Mouse (Mus musculus): ENCODE measurements at regions not wholly inside any gene's neighbourhood (a gene's known extent, or its start where the extent isn't known, plus 50 kb on each side); places are given as distances from the start of the nearest gene placed in this dataset.

DNA sequence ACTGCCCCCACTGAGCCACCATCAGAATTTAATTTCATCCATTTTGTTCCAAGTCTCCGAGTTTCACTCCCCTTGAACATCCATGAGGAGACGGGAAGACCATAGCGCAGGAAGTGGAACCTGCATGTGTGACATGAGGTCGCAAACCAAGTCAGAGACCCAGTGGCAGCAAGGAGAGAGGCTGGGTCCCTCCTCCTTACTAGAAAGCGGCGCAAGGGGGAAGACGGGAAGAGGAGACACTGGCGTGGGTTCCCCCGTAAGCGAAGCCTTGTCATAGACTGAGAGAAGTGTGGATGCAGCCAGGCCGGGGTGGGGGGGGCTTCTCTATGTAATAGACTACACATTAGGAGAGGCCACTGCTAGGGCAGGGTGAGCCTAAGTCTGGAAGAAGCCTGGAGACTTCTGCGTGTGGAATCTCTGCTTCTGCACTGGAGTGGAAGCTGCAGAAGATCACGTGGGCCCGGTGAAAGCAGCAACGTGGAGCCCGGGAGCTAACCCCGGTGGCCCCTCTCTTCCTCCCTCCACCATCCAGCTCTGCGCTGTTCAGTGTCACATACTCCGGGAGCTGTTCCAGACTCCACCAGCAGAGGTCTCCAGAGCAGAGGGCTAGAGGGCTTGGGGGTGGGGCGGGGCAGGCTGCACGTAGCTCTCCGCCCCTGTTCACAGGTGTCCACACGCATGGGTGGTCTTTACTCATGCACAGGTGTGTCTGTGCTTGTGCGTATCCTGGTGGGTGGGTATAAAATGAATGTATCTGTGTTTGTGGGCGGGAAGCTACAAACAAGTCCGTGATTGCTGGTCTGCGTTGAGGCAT is 159.4 kb downstream of the Zfp36l2 start:
- peak; percentile 97 for DNase-seq (ENCODE audit: low spot score)

GRCm38 (mm10) chr17:84027275-84027674 is 160.5 kb downstream of the Zfp36l2 start:
- DNase-seq (ENCODE audit: low spot score) = no peak

- DNase-seq (ENCODE audit: low spot score) = peak; percentile 81
These were observed 161.6 kb downstream of the Zfp36l2 start for GRCm38 (mm10) chr17:84026110-84026509.

DNA sequence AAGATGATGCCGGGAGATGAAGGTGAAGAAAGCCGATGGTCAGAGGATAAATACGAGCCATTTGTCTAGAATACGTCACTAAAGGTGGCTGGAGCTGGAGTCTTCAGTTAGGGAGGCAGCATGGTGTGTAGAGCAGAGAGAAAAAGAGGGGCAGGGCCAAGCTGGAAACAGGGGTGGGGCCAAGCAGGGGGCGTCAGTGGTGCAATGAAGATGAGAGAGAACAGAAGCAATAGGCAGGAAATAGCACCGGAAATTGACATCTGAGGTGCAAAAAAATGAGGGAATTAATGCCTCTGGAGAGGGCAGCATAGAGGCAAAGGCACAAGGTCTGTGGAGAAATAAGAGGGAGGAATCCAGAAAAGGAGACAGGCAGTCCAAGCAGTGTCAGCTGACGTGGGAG is 165.4 kb downstream of the Zfp36l2 start:
- no peak for DNase-seq (ENCODE audit: low spot score)

DNA sequence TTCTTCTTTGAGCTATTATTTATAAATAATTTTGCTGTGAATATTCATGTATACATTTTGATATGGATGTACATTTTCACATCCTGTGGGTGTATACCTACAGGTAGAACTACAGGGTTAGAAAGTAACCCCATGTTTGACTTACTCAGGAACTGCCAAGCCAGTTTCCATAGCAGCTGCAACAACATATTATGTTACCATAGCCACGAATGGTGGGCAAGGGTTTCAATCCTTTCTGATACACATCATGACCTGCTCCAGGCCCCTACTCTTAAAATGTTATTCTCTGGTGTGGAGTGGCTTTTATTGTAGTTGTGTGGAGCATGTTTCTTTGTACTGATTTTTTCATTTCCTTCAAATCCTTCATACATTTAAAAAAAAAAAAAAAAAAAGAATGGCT is 168.9 kb downstream of the Zfp36l2 start:
- no peak for DNase-seq (ENCODE audit: low spot score)

DNA sequence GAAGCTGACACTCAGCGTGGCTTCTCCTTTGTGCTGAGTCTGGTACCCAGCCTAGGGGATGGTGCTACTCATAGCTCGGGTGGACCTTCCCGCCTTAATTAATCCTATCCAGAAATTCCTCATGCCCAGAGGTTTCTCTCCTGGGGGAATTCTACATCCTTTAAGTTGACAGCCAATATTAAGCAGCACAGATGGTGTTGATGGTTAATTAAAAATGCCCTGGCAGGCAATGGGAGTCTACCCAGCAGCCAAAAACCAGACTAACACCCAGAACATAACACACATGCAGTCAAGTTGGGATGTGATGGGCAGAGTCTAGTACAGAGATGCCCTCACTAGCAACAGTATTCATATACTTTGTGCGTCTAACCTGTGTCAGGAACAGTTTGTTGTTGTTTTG is 169.9 kb downstream of the Zfp36l2 start:
- DNase-seq (ENCODE audit: low spot score) = no peak

- DNase-seq (ENCODE audit: low spot score) = no peak
These were observed 166.7 kb upstream of the Haao start for GRCm38 (mm10) chr17:84014287-84015039.

- no peak for DNase-seq (ENCODE audit: low spot score)
These were observed 162.8 kb upstream of the Haao start for GRCm38 (mm10) chr17:84010492-84011060.

GRCm38 (mm10) chr17:84009966-84010365 is 162.2 kb upstream of the Haao start:
- DNase-seq (ENCODE audit: low spot score) = no peak

DNA sequence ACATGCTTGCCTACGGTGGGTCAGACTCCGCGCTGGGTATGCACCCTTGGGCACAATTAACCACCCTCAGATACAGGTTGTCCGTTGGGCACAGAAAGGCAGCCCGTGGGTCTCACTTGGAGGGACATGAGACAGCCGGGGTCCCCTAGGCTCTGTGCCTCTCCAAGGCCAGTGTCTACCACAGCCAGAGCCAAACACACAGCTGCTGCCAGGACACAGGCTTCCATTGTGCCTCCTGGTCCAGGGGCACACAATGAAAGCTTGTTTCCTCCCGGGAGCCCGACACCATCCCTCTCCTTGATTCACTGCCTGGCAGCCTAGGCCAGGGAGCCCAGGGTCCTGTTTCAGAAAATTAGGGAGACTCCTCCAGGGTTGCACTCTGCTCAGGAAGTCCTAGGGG is 161.4 kb upstream of the Haao start:
- DNase-seq (ENCODE audit: low spot score) = no peak

GRCm38 (mm10) chr17:84008682-84009052 is 160.9 kb upstream of the Haao start:
- no peak for DNase-seq (ENCODE audit: low spot score)

- DNase-seq (ENCODE audit: low spot score) = no peak
These were observed 160.4 kb upstream of the Haao start for GRCm38 (mm10) chr17:84008035-84008681.

DNA sequence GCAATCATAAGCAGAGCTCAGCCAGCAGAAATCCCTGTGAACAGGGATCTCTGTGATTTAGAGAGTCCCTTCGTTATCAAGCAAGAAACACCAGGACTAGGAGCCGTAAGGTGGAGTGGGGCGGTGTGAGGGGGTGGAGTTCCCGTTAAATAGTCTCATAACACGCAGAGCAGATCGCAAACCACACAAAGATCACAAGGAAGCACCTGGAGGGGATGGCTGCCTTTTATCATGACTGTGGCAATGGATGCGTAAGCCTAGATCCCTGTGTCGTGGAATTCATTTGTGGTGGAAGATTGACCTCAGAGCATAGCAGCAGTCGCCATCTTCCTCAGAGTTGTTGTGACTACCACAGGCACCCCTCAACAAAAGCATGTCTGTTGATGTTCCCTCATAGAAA is 159.0 kb upstream of the Haao start:
- no peak for DNase-seq (ENCODE audit: low spot score)

DNA sequence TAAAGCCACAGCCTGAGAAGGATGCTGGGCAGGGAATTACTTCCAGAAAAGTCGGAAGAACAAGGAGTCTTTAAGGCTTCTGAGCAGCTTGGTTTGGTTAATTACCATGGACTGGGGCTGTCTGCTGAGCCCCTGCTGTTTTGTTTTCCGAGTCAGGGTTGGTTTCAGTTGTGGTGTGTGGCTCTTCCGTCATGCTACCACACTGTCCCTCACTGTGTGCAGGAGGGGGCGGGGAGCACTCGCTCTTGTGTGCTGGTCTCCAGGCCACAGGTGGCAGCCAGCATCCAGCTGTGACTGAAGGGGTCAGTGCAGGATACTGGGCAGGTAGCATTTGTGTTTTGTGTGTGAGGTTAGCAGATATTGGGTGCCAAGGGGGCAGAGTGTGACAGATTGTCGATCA is 156.5 kb upstream of the Haao start:
- DNase-seq (ENCODE audit: low spot score) = no peak

DNA sequence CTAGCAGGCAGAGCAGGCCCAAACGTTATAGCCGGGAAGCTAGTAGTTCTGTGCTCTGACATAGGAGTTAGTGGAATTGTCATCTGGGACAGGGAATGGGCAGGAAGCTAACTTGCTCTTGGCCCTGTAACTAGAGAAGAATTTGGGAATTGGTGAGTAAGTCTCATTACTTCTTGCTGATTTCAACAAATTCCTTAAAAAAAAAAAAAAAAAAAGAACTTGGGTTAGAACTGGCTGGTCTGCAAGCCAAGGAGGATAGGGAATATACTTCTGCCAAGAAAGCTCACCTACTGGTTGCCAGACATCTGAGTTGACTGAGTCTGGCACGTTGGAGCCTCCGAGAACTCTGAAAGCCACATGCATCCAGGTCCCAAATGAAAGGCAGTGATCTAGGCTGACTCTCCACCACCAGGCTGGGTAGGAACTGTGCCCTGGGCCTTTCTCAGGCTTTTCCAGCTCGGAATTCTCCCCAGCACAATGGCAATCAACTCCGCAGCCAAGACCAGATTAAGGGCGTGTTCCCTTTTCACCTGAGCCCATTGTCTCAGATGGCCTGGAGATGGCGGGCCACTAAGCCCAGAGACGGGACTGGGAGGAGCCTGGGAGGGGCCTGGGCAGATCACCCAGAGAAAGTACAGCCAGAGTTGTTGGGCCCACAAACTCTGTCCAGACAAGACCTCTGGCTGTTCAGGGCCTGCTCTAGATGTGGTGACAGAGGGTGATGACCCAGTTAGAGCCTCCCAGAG is 155.9 kb upstream of the Haao start:
- DNase-seq (ENCODE audit: low spot score) = no peak

- no peak for DNase-seq (ENCODE audit: low spot score)
These were observed 155.2 kb upstream of the Haao start for GRCm38 (mm10) chr17:84002939-84003338.

GRCm38 (mm10) chr17:84002327-84002726 is 154.6 kb upstream of the Haao start:
- no peak for DNase-seq (ENCODE audit: low spot score)

DNA sequence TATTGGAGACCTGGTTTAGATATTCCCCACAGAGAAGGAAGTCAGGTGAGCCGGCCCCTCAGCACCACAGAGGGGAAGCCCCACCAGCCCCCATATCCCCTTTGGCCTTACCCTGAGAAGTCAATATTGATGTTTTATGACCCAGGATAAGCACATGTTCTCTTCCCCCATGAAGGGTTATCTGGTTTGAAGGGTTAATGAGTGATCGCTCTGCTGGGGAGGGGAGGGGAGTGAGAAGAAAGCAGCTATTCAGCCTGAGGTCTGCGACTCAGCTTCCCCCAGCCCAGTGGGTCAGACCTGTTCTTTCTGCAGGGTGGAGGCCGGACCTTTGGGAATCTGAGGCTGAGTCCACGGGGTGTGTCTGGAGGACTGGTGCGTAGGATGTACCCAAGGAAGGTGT is 152.4 kb upstream of the Haao start:
- no peak for DNase-seq (ENCODE audit: low spot score)

GRCm38 (mm10) chr17:83998972-83999545 is 151.3 kb upstream of the Haao start:
- no peak for DNase-seq (ENCODE audit: low spot score)

GRCm38 (mm10) chr17:83998341-83998740 is 150.6 kb upstream of the Haao start:
- DNase-seq (ENCODE audit: low spot score) = no peak

DNA sequence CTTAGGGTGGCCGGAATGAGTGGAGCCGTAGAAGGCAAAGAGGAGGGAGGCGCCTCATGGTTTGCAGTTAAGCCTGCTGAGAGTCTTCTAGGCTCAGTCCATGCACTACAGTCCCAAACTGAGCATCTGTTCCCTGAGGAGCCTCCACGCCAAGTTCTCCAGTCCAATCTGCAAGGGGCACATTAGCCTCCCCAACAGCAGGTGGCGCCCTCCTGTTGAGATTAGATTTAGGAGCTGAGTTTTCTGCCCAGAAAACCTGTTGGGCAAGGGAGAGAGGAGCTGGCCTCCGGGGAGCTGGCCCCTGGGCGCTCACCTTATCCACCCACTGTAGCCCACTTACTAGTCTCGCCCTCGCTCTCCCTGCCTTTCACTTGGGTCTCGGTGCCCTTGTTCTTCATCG is 150.0 kb upstream of the Haao start:
- DNase-seq (ENCODE audit: low spot score) = peak; percentile 89

- DNase-seq (ENCODE audit: low spot score) = no peak
These were observed 145.3 kb upstream of the Haao start for GRCm38 (mm10) chr17:83993028-83993427.

All from testis, postnatal 10 days (tissue).